Mouse (Mus musculus) adrenal gland, postnatal 10 days (tissue): ENCODE measurements at regions not wholly inside any gene's neighbourhood (a gene's known extent, or its start where the extent isn't known, plus 50 kb on each side); places are given as distances from the start of the nearest gene placed in this dataset.

Source experiments
- DNase-seq: peaks from one replicate; pipeline ENCODE4 v3.0.0; 2021; ENCODE audit warnings: mixed read lengths

DNA sequence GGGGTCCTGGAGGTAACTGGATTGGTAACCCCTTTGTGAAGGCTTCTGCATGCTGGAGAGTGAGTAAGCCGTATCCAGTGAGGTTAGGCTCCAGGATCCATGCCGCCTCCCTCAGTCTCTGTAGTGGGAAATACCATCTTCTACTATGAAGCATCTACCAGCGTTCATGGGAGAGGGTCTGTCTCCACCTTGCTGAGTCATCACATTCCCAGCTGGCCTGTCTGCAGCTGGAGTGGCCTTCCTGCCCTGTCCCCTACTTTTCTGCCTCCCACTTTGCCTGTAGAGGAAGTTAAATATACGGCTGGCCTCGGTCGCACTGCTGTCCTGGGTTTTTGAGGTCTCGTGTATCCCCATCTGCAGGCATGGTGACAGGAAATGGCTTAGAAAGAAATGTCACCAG is 78.0 kb upstream of the Sec14l1 start:
- no peak for DNase-seq

DNA sequence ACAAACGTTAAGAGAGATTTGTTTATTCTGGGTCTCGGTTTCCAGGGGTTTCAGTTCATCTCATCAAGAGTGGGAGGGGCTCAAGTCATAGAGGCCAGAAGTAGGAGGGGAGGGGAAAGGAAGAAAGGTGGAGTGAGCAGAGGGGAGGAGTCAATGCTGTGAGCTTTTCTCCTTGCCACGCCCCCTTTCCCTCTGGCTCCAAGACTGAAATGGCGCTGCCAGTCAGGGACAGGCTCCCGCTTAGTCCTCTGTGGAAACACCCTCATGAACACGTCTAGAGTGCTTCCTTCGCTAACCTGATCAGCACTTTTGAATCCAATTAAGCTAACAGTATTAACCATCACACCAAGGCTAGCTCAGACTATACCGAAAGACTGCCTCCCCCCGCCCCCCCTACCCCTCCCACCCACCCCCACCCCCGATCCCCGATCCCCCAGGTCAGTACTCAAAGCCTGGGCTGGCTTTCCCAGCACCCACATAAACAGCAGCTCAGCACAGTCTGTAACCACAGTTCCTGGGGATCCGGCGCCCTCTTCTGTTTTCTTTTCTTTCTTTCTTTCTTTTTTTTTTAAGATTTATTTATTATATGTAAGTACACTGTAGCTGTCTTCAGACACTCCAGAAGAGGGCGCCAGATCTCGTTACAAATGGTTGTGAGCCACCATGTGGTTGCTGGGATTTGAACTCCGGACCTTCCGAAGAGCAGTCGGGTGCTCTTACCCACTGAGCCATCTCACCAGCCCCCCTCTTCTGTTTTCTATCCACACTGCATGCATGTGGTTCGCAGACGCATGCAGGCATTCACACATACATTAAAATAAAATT is 76.5 kb upstream of the Sec14l1 start:
- no peak for DNase-seq

DNA sequence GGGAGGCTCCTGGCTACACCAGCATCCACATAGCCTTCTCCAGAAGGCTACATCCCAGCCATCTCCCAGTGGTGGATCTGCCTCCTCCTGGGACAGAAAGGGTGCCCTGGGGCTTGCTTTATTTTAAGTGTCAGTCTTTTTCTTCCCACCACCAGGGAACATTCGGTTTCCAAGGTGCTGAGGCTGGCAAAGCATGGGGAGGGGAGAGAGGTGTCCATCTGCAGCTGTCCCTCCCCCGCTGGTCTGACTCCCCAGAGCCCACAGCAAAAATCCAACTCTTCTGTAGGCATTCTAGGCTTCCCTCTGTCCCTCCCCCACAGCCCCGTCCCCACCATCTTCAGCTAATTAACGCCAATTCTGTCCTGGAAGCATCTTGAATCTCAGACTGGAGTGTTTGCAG is 74.1 kb upstream of the Sec14l1 start:
- DNase-seq, result no peak

DNA sequence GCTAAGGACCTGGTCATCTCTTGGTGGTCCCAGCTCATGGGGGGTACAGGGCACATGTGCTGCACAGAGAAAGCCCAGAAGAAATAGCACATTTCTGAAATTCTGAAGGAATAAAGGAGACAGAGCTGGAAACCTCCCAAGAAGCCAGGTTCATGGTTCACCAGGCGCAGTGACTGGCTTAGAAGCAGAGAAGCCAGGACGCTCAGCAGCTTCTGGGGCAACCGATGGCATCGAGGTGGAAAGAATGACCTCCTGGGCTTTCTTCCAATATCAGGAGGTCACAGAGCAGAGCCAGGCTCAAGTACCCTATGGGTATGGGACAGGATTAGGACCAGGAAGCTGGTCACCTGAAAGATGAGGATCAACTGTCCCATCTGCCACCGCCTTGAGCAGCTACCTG is 72.6 kb upstream of the Sec14l1 start:
- no peak for DNase-seq

DNA sequence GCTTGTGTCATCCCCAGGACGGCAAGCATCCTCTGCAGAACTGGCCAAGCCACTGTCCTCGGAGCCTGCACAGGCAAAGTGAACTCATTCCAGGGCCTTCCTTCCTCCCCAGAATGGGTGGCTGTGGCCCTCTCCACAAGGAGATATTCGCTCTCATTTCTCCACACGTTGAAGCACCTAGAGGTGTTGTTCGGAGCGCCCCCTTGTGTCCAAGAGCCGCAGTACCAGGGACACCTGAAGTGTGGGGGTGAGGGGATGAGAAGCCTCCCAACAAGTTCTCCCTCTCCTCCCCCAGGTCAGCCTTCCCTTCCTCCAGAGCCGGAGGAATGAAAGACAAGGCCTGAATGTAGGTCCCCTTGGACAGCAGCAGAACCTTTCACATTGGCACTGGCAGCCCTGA is 71.4 kb upstream of the Sec14l1 start:
- peak; percentile 84 for DNase-seq

DNA sequence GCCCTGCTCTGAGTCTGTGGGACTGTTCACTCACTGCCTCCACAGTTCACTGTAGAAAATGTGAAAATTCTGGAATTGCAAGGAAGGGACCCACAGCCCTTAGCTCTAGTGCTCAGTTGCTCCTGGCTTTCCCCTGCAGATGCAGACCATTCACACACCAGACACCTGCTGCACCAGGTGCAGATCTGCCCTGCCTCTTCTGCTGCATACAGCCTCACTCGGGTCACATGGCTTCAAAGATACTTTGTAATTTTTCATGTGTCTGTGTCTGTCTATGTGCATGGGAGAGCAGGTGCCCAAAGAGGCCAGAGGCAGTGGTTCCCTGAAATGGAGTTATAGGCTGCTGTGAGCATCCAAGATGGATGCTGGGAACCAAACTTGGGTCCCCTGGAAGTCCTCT is 70.2 kb upstream of the Sec14l1 start:
- DNase-seq, result no peak

DNA sequence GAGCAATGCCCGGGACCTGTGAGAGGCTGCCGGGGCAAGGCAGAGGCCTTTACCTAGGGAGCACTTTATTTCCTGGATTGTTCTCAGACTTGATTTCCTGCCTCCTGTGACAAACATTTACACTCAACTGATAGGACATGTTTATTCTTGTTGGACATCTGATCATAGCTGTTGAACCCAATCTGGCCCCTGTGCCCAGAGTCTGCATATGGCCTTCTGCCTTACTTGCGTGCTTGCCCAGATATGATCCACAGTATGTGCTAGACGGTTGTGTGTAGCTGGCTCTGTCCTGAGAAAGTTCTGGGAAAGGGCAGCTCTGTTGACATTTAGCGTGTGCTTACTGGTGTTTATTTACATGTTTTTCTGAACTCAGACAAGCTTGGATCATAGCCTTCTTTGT is 68.3 kb upstream of the Sec14l1 start:
- no peak for DNase-seq

DNA sequence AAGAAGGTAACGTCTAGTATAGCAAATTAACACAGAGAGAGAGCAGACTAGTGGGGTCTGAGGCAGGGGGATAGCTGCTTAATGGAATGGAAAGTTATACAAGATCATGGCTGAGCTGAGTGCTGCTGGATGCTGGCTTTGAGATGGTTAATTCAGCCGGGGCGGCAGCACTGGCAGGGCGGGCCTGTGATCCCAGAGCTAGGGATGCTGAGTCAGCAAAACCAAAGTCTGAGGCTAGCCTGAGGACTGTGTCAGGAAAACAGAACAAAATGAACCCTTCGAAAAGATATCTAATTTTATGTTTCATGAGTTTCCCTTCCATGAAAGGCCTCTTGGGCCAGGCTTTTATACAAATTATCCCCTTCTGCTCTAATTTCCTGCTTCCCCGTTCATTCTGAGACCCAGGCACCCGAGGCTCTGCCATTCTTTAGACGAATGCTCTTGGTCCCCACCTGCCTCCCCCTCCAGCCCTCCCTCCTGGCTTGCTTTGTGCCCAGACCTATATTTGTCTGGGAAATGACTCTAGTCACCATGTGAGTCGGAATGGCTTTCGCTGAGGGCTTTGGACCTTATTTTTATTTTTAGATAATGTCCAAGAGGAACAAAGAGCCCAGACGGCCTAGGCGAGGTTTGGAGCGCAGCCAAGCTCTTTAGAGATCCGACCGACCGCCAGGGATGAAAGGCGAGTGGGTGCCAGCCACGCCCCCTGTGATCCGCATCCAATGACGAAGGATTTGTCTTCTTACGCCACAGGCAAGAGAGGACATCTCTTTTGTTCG is 67.6 kb upstream of the Sec14l1 start:
- DNase-seq, result peak; percentile 77

DNA sequence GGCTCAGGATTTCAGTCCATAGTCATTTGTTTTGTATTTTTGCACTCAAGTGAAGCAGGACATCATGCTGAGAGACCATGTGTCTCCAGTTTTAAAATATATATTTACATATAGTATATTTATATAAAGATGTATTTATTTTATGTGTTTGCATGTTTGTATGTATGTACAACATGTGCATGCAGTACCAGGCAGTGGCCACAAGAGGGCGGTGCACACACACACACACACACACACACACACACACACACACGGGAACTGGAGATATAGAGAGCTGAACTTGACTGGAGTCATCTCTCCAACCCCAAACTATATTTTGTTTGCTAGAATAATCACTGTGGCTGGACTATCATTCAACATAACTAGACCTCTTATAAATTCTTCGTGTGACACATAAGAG is 66.1 kb upstream of the Sec14l1 start:
- no peak for DNase-seq

DNA sequence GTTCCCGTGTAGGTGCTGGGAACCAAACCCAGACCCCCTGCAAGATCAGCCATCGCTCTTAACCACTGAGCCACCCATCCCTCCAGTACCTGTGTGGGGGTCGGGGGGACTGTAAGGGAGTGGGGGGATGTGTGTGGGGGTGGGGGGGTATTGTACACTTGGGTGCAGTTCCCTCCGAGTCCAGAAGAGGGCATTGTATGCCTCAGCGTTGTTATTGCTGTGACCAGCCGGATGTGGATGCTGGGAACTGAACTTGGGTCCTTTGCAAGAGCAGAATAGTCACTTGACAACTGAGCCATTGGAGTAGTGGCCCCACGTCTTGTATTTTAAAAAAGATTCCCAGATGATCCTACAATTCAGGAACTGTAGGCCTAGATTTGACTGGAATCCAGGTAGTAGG is 64.2 kb upstream of the Sec14l1 start:
- DNase-seq, result no peak

DNA sequence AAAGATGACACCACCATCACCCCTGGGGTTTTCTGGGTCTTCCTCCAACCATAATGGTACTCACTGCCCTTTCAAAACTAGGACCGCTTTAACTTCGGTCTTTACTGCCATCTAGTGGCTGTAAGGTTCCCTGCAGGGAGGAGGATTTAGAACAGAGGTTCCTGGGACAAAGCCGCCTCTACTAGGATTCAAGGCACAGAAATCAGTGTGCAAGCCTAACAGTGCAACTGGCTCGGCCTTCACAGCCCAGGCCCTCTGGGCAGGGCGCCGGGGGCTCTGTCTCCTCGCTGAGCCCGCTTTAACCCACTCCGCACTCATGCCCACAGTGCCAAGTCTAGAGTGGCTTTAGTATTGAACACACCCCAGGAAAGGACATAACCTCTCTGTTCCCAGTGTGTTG is 58.0 kb upstream of the Sec14l1 start:
- peak; percentile 82 for DNase-seq

DNA sequence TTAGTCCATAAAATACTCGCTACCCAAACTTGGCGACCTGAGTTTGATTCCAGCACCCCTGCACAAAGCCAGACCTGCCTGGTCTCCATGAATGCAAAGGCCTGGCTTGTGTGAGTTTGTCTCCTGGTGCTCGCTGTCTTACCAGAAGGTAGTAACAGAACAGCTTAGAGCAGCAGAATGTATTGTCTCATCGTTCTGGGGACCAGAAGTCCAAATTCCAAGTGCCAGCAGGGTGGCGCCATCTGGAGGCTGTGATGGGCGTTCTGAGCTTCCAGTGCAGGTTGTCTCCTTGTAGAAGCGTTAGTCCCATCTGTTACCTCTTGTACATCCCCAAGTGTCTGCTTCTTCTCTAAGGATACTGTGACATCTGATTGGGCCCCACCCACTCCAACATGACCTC is 57.5 kb upstream of the Sec14l1 start:
- no peak for DNase-seq

DNA sequence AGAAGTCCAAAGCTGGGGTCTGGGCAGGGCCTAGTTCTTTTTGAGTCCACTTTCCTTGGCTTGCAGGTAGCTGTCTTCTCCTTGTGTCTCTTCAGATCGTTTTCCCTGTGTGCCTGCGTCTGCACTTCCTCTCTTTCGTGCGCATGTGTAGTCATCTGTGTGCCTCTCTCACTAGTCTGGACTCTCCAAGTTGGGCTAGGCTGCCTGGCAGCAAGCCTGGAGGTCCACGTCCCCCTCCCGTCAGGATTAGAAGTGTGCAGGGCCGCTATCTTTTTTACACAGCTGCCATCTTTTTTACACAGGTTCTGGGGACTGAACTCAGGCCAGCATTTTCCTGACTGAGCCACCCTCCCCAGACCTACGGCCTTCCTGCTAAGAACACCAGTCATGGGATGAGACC is 55.8 kb upstream of the Sec14l1 start:
- no peak for DNase-seq

DNA sequence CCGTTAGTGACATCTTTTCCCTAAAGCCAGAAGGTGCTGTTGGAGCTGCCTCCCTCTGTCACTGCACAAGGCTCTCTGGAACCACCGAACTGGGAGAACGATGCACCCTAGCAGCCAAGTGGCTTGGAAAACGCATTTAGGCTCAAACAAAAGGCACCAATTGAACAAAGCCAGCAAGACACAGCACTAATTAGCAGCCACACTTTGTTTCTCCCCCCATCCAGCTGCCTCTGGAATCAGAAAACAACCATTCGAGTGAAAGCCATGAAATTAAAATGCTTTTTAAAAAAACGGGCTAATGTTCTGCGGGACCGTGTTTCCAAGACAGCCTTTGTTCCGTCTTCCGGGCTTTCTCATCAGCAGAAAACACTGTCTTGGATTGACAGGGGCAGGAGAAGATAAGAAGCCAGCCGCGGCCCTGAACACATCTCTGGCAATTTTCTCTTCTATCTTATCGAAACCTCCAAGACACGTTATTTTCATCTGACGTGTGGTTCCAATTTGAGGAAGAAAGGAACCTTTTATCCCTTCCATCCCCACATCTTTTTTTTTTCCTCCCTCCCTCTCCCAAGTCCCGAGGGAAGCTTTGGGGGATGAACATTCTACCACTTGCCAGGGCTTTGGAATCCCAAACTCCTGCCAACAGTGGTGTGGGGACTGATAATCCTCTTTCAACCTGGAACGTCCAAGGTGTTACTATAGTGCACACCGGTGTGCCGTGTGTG is 54.8 kb upstream of the Sec14l1 start:
- DNase-seq, result no peak

DNA sequence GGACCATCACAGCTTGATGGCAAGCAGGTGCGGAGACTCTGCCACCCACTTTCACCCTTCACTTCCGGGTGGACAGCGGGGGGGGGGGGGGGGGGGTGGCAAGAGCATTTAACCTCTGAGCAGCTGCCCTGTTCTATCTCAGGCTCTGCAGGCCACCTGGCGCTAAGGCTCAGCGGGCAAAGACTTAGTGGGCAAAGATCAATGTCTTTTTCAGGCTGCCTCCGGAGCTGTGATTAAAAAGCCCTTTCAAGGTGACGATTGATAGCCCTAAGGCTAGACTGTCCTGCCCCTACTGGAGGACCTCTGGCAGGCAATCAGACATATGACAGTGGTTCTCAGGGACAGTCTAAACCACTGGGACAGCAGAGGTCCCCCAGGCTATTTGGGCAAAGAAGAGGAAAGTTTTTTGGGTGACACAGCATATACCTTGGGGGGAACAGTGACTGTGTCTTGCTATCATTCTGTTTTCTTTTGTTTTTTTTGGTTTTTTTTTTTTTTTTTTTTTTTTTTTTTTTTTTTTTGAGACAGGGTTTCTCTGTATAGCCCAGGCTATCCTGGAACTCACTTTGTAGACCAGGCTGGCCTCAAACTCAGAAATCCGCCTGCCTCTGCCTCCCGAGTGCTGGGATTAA is 54.1 kb upstream of the Sec14l1 start:
- DNase-seq, result no peak

DNA sequence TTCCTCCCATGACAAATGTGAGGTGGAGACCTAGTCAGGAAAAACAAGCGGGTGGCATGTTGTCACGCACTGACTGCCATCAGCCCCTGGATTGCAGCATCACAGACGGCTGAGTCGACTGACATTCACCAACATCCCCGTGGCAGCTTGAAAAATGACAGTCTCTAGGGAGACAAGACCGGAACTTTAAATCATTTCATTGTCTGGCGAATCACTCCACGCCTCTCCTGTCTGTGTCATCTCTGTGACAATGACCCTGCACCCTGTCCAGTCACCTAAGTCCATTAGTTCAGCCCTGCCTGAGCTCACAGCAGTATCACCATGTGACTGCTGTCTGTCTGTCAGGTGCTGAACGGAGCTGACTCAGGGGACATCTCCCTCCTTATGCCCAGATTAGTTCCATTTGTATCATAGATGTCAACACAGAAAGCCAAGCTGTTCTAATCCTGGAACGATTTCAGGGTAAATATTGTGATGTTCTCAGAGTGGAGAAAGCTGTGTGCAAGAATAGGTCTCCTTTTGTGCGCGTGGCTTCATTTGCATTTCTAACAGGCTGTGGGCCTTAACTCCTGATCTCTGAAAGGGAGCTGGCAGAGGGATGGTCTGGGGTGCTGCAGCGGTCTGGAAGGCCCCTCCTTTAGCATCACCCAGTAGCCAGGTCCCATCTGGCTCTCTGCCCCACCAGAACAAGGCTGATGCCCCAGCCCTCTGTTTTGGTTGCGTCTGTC is 52.0 kb upstream of the Sec14l1 start:
- DNase-seq, result no peak
